Mouse (Mus musculus): Measurements from ENCODE around the gene Gemin2. TPM values are rescaled to one million over a fixed set of nuclear protein-coding genes. Genes with fewer than 3 reads are reported as not detected.

The Gemin2 gene
- polyA plus RNA-seq, 1 experiment from 2014 or later, result 30.7 TPM

DNA sequence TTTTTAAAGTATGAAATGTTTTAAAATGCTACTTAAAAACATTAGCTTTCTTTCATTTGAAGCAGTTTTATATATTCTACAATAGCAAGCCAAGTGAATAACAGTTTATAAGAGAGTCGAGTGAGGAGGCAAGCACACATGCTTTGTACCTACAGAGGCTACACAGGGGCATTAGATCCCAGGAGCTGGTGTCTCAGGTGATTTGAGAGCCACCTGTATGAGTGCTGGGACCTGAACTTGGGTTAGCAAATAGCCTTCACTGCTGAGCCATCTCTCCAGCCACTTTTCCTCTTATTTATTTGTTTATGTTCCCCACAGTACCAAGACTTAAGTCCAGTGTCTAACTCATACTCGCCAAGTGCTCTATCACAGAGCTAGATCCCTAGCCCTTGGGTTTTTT, 6.7 kb downstream of the Gemin2 start:
- WGBS, result 85% methylated on average over 2 of the region's 2 CpGs
- Histone ChIP-seq H3K4me3 (ENCODE audit: low read length) (no peak overlapping the region), H3K9me3 (ENCODE audit: low read length) (no peaks in the 10 kb centered on the region), H3K9ac (replicated peaks; ENCODE audit: low read length) (no peak overlapping the region), H3K4me1 (ENCODE audit: insufficient read depth, low read length) (no peaks in the 10 kb centered on the region), H3K36me3 (ENCODE audit: insufficient read depth, low read length) (peaks cover 45% of the 10 kb centered on the region), H3K4me2 (replicated peaks; ENCODE audit: low read depth, low read length) (no peak overlapping the region), H3K27me3 (ENCODE audit: insufficient read depth, low read length) (no peaks in the 10 kb centered on the region), H3K27ac (ENCODE audit: low read length) (no peak overlapping the region)
- ATAC-seq (ENCODE audit: low FRiP score, low TSS enrichment), result no peak

DNA sequence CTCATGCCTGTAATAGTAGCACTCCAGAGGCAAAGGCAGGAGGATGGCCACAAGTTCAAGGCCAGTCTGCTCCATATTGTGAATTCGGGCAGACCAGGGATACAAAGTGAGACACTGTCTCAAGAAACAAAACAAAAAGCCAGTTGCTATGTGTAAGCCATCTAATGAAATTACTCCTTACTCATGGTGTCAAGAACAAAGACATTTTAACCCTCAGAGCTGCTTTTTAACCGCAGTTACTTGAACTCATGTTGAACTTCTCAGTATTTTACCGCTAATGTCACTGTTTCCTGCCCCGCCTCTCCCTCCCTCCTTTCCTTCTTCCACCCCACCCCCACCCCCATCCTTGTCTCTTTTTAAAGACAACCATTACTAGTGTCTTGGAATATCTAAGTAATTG, 8.1 kb downstream of the Gemin2 start:
- 68% methylated on average over 4 of the region's 4 CpGs for WGBS
- H3K4me1 ChIP-seq (ENCODE audit: insufficient read depth, low read length), result no peaks in the 10 kb centered on the region
- no peak for ATAC-seq (ENCODE audit: low FRiP score, low TSS enrichment)
- peaks cover 56% of the 10 kb centered on the region for H3K36me3 ChIP-seq (ENCODE audit: insufficient read depth, low read length)
- H3K9me3 ChIP-seq (ENCODE audit: low read length), result no peaks in the 10 kb centered on the region
- no peak overlapping the region for H3K27ac ChIP-seq (ENCODE audit: low read length)
- no peak overlapping the region for H3K4me2 ChIP-seq (replicated peaks; ENCODE audit: low read depth, low read length)
- no peak overlapping the region for H3K4me3 ChIP-seq (ENCODE audit: low read length)
- H3K9ac ChIP-seq (replicated peaks; ENCODE audit: low read length), result no peak overlapping the region
- no peaks in the 10 kb centered on the region for H3K27me3 ChIP-seq (ENCODE audit: insufficient read depth, low read length)

DNA sequence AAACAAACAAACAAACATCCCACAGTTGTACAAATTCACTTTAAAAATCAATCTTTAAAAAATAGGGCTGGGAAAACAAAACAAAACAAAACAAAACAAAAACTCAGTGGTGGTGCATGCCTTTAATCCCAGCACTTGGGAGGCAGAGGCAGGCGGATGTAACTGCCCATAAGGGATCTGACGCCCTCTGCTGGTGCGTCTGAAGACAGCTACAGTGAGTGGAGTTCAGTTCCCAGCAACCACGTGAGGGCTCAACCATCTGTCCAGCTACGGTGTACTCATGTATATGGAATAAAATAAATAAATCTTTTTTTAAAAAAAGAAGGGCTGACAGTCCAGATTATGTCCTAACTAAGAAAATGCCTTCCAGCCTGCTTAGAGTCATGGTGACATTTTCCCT, 18.9 kb downstream of the Gemin2 start:
- Histone ChIP-seq H3K27me3 (ENCODE audit: insufficient read depth, low read length) (no peaks in the 10 kb centered on the region), H3K4me3 (ENCODE audit: low read length) (no peak overlapping the region), H3K27ac (ENCODE audit: low read length) (no peak overlapping the region), H3K9me3 (ENCODE audit: low read length) (no peaks in the 10 kb centered on the region), H3K36me3 (ENCODE audit: insufficient read depth, low read length) (0 out of 2 replicates have a peak, but pooled peaks cover 10% of the 10 kb centered on the region), H3K4me1 (ENCODE audit: insufficient read depth, low read length) (no peaks in the 10 kb centered on the region), H3K4me2 (replicated peaks; ENCODE audit: low read depth, low read length) (no peak overlapping the region), H3K9ac (replicated peaks; ENCODE audit: low read length) (no peak overlapping the region)
- WGBS, result 78% methylated on average over 5 of the region's 5 CpGs
- no peak for ATAC-seq (ENCODE audit: low FRiP score, low TSS enrichment)

DNA sequence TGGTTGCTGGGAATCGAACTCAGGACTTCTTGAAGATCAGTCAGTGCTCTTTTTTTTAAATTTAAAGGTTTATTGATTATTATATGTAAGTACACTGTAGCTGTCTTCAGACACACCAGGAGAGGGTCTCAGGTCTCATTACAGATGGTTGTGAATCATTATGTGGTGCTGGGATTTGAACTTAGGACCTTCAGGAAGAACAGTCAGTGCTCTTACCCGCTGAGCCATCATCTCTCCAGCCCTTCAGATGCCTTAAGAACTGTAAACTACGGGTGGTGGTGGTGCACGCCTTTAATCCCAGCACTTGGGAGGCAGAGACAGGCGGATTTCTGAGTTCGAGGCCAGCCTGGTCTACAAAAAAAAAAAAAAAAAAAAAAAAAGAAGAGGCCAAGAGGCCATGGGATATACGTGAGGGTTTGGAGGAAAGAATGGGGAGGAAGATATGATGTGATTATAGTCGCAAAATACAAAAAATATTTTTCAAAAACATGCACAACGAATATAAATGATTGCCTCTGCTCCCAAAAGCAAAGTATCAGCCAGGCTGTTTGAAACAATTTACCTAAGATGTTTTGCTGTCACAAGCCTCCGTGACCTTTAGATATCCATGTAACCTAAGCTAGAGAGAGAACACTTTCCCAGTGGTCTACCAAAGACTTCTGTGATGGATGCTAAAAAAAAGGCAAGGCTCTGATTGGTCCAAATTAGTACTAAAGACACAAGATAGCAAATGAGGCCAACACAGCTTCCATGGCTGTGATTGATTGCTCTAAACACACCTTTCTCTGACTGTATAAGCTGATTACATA, 26.2 kb downstream of the Gemin2 start:
- Histone ChIP-seq H3K27ac (ENCODE audit: low read length) (peak overlapping the region; percentile 89; the same call in 1 of the 2 replicates), H3K9ac (replicated peaks; ENCODE audit: low read length) (peak overlapping the region; percentile 46; the same call in 1 of the 2 replicates), H3K9me3 (ENCODE audit: low read length) (no peaks in the 10 kb centered on the region), H3K4me2 (replicated peaks; ENCODE audit: low read depth, low read length) (peak overlapping the region; percentile 35), H3K36me3 (ENCODE audit: insufficient read depth, low read length) (peaks cover 16% of the 10 kb centered on the region), H3K27me3 (ENCODE audit: insufficient read depth, low read length) (no peaks in the 10 kb centered on the region), H3K4me3 (ENCODE audit: low read length) (peak overlapping the region; percentile 27), H3K4me1 (ENCODE audit: insufficient read depth, low read length) (peaks cover 3% of the 10 kb centered on the region; the same call in 1 of the 2 replicates)
- WGBS, result 74% methylated on average over 10 of the region's 10 CpGs
- ATAC-seq (ENCODE audit: low FRiP score, low TSS enrichment), result no peak

DNA sequence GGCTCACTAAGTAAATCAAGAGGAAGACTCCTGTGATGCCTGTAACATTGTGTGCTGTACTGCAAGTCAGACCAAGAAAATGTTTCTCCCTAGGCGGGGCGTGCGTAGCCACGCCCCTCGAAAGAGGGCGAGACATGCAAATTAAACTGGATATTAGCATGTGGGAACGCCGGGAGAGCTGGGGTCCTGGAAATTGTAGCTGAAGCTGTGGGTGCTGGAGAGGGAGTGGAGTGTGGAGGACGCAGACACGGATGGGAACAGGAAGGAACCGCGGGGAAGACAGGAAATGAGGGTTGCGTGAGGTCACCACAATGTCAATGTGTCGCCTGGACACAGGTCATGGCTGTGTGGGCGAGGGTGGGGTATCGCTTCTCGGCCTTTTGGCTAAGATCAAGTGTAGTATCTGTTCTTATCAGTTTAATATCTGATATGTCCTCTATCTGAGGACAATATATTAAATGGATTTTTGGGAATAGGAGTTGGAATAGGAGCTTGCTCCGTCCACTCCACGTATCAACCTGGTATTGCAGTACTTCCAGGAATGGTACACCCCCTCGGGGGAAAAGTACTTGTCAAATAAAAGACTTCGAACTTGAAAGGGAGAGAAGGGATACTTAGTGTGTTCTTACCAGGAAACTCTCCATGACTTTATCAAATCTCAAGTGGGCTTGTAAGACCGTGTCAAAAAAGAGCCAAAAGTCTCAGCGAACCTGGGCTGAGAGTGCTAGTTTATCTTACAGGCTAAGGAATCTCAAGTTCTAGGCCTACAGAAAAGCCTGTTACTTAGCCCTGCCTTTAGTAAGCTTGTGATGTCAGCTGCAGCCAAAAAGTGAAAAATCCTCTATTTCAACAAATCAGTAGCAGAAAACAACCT, 27.0 kb downstream of the Gemin2 start:
- Histone ChIP-seq H3K4me3 (ENCODE audit: low read length) (peak overlapping the region; percentile 27), H3K4me1 (ENCODE audit: insufficient read depth, low read length) (peaks cover 3% of the 10 kb centered on the region; the same call in 1 of the 2 replicates), H3K36me3 (ENCODE audit: insufficient read depth, low read length) (peaks cover 24% of the 10 kb centered on the region), H3K27ac (ENCODE audit: low read length) (peak overlapping the region; percentile 89), H3K4me2 (replicated peaks; ENCODE audit: low read depth, low read length) (peak overlapping the region; percentile 35), H3K27me3 (ENCODE audit: insufficient read depth, low read length) (no peaks in the 10 kb centered on the region), H3K9ac (replicated peaks; ENCODE audit: low read length) (peak overlapping the region; percentile 46), H3K9me3 (ENCODE audit: low read length) (no peaks in the 10 kb centered on the region)
- 6% methylated on average over 23 of the region's 23 CpGs for WGBS
- ATAC-seq (ENCODE audit: low FRiP score, low TSS enrichment), result peak; percentile 89

DNA sequence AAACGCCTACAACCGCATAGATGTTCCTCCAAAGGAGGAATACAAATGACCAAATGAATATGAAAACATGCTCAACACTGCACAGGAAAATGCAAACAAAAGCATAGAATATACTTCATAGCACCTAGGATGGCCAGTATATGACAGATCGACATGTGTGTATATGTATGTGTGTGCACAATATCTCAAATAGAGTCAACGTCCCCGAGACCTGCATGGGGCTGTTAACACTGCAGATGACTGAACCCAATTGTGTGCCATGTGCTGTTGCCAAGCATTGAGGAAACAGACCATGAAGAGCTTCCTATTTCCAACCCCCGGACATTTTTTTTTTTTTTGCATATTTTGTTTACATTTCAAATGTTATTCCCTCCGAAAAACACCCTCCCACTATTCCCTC, 27.7 kb downstream of the Gemin2 start:
- 30% methylated on average over 7 of the region's 7 CpGs for WGBS
- peak overlapping the region; percentile 89; the same call in 1 of the 2 replicates for H3K27ac ChIP-seq (ENCODE audit: low read length)
- ATAC-seq (ENCODE audit: low FRiP score, low TSS enrichment), result peak; percentile 71

DNA sequence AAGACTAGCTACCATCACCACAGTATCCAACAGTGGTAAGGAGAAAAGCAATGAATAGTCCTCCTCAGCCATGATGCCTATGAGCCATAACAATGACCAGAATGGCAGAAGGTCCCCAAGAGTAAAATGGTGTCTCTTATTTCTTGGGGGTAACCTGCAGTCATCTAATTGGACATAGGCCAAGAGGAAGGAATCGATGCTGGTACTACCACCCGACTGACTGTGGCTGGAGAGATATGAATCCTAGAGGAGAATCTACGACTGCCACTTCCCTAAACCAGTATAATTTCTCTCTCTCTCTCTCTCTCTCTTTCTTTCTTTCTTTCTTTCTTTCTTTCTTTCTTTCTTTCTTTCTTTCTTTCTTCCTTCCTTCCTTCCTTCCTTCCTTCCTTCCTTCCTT, 39.3 kb downstream of the Gemin2 start:
- Histone ChIP-seq H3K4me3 (ENCODE audit: low read length) (no peak overlapping the region), H3K4me1 (ENCODE audit: insufficient read depth, low read length) (no peaks in the 10 kb centered on the region), H3K36me3 (ENCODE audit: insufficient read depth, low read length) (peaks cover 28% of the 10 kb centered on the region), H3K4me2 (replicated peaks; ENCODE audit: low read depth, low read length) (no peak overlapping the region), H3K9ac (replicated peaks; ENCODE audit: low read length) (no peak overlapping the region), H3K27ac (ENCODE audit: low read length) (no peak overlapping the region), H3K9me3 (ENCODE audit: low read length) (no peaks in the 10 kb centered on the region), H3K27me3 (ENCODE audit: insufficient read depth, low read length) (no peaks in the 10 kb centered on the region)
- 91% methylated on average over 3 of the region's 3 CpGs for WGBS
- no peak for ATAC-seq (ENCODE audit: low FRiP score, low TSS enrichment)

More for the DNA sequence above, 27.7 kb downstream of the Gemin2 start:
- no peaks in the 10 kb centered on the region for H3K9me3 ChIP-seq (ENCODE audit: low read length)
- no peaks in the 10 kb centered on the region for H3K27me3 ChIP-seq (ENCODE audit: insufficient read depth, low read length)
- H3K4me2 ChIP-seq (replicated peaks; ENCODE audit: low read depth, low read length), result no peak overlapping the region
- peaks cover 29% of the 10 kb centered on the region for H3K36me3 ChIP-seq (ENCODE audit: insufficient read depth, low read length)
- no peak overlapping the region for H3K4me3 ChIP-seq (ENCODE audit: low read length)
- peaks cover 3% of the 10 kb centered on the region; the same call in 1 of the 2 replicates for H3K4me1 ChIP-seq (ENCODE audit: insufficient read depth, low read length)
- no peak overlapping the region for H3K9ac ChIP-seq (replicated peaks; ENCODE audit: low read length)

DNA sequence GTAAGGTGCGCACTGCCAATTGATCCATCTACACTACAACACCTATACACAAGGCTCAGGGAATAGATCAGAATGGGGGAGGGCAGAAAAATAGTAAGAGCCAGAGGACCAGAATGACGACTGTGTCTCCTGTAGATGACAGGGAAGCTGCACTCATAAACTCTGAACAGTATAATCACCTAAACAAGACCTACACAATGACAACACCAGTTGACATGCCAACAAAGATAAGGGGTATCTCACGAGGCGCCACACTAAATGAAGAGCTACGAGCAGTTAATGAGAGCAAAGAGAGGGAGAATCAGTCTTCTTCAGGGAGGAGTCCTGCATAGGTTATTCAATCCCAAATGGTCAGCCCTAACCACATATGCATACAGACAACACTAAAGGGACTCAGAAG, 40.0 kb downstream of the Gemin2 start:
- Histone ChIP-seq H3K36me3 (ENCODE audit: insufficient read depth, low read length) (peaks cover 29% of the 10 kb centered on the region), H3K9me3 (ENCODE audit: low read length) (no peaks in the 10 kb centered on the region), H3K4me3 (ENCODE audit: low read length) (no peak overlapping the region), H3K27me3 (ENCODE audit: insufficient read depth, low read length) (no peaks in the 10 kb centered on the region), H3K4me1 (ENCODE audit: insufficient read depth, low read length) (no peaks in the 10 kb centered on the region), H3K4me2 (replicated peaks; ENCODE audit: low read depth, low read length) (no peak overlapping the region), H3K9ac (replicated peaks; ENCODE audit: low read length) (no peak overlapping the region), H3K27ac (ENCODE audit: low read length) (no peak overlapping the region)
- WGBS, result 91% methylated on average over 5 of the region's 5 CpGs
- no peak for ATAC-seq (ENCODE audit: low FRiP score, low TSS enrichment)

DNA sequence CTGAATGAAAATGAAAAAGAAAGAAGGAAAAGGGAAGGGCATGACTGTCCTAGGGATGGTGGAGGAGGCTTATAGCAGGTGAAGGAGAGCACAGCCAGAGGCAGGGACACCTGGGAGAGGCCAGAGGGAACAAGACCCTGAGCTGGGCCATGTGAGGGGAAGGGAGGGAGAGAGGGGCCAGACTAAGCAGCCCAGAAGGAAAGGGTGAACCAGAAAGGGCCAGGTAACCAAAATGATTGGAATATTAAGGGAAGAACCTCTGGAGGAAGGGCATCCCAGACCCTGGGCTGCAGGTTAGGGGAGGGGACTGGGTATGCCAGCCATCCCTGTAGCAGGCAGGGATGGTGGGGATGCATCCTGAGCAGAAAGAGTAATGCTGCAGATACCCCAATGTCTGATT, 40.8 kb downstream of the Gemin2 start:
- Histone ChIP-seq H3K9me3 (ENCODE audit: low read length) (no peaks in the 10 kb centered on the region), H3K36me3 (ENCODE audit: insufficient read depth, low read length) (peaks cover 31% of the 10 kb centered on the region), H3K4me3 (ENCODE audit: low read length) (no peak overlapping the region), H3K27me3 (ENCODE audit: insufficient read depth, low read length) (no peaks in the 10 kb centered on the region), H3K4me2 (replicated peaks; ENCODE audit: low read depth, low read length) (no peak overlapping the region), H3K4me1 (ENCODE audit: insufficient read depth, low read length) (peaks cover 2% of the 10 kb centered on the region; the same call in 1 of the 2 replicates), H3K9ac (replicated peaks; ENCODE audit: low read length) (no peak overlapping the region), H3K27ac (ENCODE audit: low read length) (no peak overlapping the region)
- ATAC-seq (ENCODE audit: low FRiP score, low TSS enrichment), result no peak

Data from kidney, embryonic 16.5 days (tissue).